Mouse (Mus musculus) embryonic facial prominence, embryonic 10.5 days (tissue): ENCODE data around the gene Pitpnc1. TPM values are rescaled to one million over a fixed set of nuclear protein-coding genes. Genes with fewer than 3 reads are reported as not detected.

Source experiments
- DNase-seq: peaks from one replicate; pipeline ENCODE4 v3.0.0-alpha.2; 2017; ENCODE audit warnings: low spot score
- H3K27ac ChIP-seq: fragments of 300-500 bp; sonication (generic); replicated peaks from 2 replicates; pipeline ENCODE4 v1.5.1; 2016; ENCODE audit warnings: mild to moderate bottlenecking
- H3K27me3 ChIP-seq: fragments of 300-500 bp; sonication (generic); replicated peaks from 2 replicates; pipeline ENCODE4 v1.6.1; 2016; ENCODE audit warnings: low read depth, mild to moderate bottlenecking; ENCODE audit not compliant: poor library complexity, severe bottlenecking
- H3K36me3 ChIP-seq: fragments of 300-500 bp; sonication (generic); replicated peaks from 2 replicates; pipeline ENCODE4 v1.6.1; 2016; ENCODE audit warnings: mild to moderate bottlenecking, moderate library complexity
- H3K4me1 ChIP-seq: fragments of 300-500 bp; sonication (generic); 2 replicates; pipeline ENCODE4 v1.6.1; 2016
- H3K4me3 ChIP-seq: fragments of 300-500 bp; sonication (generic); 2 replicates; pipeline ENCODE4 v1.5.1; 2016; ENCODE audit warnings: mild to moderate bottlenecking, moderate library complexity
- H3K9me3 ChIP-seq: fragments of 300-500 bp; sonication (generic); 2 replicates; pipeline ENCODE4 v1.6.1; 2016; ENCODE audit warnings: mild to moderate bottlenecking
- WGBS: fragments of 180-500 bp; shearing (Covaris S2); methylation state at CpG from one replicate; pipeline ENCODE4 v1.1.7; 2016; 5-methylcytosine and 5-hydroxymethylcytosine counted together
- polyA plus RNA-seq: library from polyadenylated mRNA; unstranded; fragments of >200 nt; fragmentation: Nextera tagmentation; extraction: Ambion mirVana; gene quantifications from 2 replicates; pipeline ENCODE4 v1.2.1, GENCODE M21; 2016

The Pitpnc1 gene
- polyA plus RNA-seq, 1 experiment from 2014 or later: 42.5 TPM

GRCm38 (mm10) chr11:107287215-107288185, 183.0 kb downstream of the Pitpnc1 start:
- H3K9me3 ChIP-seq: 0 out of 2 replicates have a peak, but pooled peaks cover 3% of the 10 kb centered on the region
- no peak overlapping the region for H3K4me3 ChIP-seq
- H3K4me1 ChIP-seq: 0 out of 2 replicates have a peak, but pooled peaks cover 5% of the 10 kb centered on the region
- DNase-seq: no peak
- H3K36me3 ChIP-seq: peaks cover 70% of the 10 kb centered on the region
- H3K27me3 ChIP-seq: no peaks in the 10 kb centered on the region
- no peak overlapping the region for H3K27ac ChIP-seq
- 92% methylated on average over 11 of the region's 11 CpGs for WGBS

DNA sequence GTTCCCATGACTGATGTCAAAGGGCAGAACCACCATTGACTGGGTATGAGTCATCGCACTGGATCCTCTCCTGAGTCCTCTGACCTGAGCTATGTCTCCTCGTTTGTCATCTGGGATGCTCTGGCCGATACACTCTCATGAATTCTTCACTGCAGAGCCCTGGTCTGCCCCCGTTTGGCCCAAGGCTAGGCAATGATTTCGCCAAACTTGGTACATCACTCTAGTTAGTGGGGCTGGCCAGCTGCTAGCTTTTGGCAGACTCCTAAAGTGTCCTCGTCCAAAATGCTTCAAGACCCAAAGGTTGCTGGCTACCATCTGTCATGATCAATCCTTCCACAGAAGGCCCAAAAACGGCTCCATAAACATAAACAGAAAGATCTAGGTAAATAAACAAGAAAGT, 184.8 kb downstream of the Pitpnc1 start:
- no peaks in the 10 kb centered on the region for H3K27me3 ChIP-seq
- peaks cover 13% of the 10 kb centered on the region for H3K4me1 ChIP-seq
- peaks cover 56% of the 10 kb centered on the region for H3K36me3 ChIP-seq
- WGBS: 80% methylated on average over 7 of the region's 7 CpGs
- H3K4me3 ChIP-seq: no peak overlapping the region
- H3K9me3 ChIP-seq: 0 out of 2 replicates have a peak, but pooled peaks cover 3% of the 10 kb centered on the region
- DNase-seq: no peak
- no peak overlapping the region for H3K27ac ChIP-seq

DNA sequence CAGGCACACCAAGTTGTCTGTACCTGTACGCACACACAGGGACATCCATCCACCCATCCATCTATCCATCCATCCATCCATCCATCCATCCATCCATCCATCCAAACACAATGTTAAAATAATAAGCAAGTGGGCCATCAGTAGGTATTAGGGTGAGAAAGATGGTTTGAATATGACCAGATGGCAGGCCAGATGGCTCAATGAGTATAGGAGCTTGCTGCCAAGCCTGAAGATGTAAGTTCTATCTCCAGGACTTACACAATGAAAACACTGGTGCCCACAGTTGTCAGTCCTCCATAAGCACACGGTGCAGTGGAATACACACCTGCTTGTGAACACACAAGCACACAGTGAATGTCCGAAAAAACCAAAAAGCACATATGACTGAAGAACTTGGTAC, 186.9 kb downstream of the Pitpnc1 start:
- H3K36me3 ChIP-seq: peaks cover 38% of the 10 kb centered on the region
- H3K4me1 ChIP-seq: peaks cover 34% of the 10 kb centered on the region
- no peak overlapping the region for H3K27ac ChIP-seq
- DNase-seq: no peak
- no peaks in the 10 kb centered on the region for H3K9me3 ChIP-seq
- no peak overlapping the region for H3K4me3 ChIP-seq
- no peaks in the 10 kb centered on the region for H3K27me3 ChIP-seq
- WGBS: 95% methylated on average over 3 of the region's 3 CpGs

GRCm38 (mm10) chr11:107282481-107282880, 188.0 kb downstream of the Pitpnc1 start:
- WGBS: 92% methylated on average over 7 of the region's 7 CpGs
- H3K27ac ChIP-seq: no peak overlapping the region
- peaks cover 29% of the 10 kb centered on the region for H3K36me3 ChIP-seq

DNA sequence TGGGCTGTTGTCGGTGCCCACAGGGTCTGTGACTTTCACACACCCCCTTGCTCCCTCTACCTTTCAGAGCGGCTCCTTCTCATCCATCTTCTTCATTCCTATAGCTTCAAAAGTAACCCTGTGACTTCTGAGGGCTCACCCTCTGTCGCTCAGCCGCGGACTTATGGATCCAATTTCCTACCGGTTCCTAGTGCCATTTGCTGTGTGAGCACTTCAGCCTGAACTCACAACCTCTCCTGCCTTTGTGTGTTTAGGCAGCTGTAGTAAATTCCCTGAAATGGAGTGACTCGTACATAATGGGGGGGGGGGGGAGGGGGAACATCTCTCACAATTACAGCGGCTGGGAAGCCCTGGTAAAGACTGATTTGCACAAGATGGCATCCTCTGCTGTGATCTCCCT, 191.2 kb downstream of the Pitpnc1 start:
- peaks cover 66% of the 10 kb centered on the region for H3K4me1 ChIP-seq
- H3K27me3 ChIP-seq: no peaks in the 10 kb centered on the region
- peak overlapping the region; percentile 71 for H3K27ac ChIP-seq
- peak; percentile 65 for DNase-seq
- H3K4me3 ChIP-seq: no peak overlapping the region
- WGBS: 11% methylated on average over 8 of the region's 8 CpGs
- H3K36me3 ChIP-seq: peaks cover 5% of the 10 kb centered on the region; the same call in 1 of the 2 replicates
- no peaks in the 10 kb centered on the region for H3K9me3 ChIP-seq

More at GRCm38 (mm10) chr11:107282481-107282880, 188.0 kb downstream of the Pitpnc1 start:
- Histone ChIP-seq H3K4me1 (peaks cover 42% of the 10 kb centered on the region), H3K27me3 (no peaks in the 10 kb centered on the region), H3K4me3 (no peak overlapping the region), H3K9me3 (no peaks in the 10 kb centered on the region)
- no peak for DNase-seq

- H3K27ac ChIP-seq: peak overlapping the region; percentile 32; the same call in 1 of the 2 replicates
These were observed 193.6 kb downstream of the Pitpnc1 start for GRCm38 (mm10) chr11:107276898-107277297.

GRCm38 (mm10) chr11:107276337-107276736, 194.2 kb downstream of the Pitpnc1 start:
- 70% methylated on average over 3 of the region's 3 CpGs for WGBS
- no peak overlapping the region for H3K27ac ChIP-seq
- no peaks in the 10 kb centered on the region; the same call in 1 of the 2 replicates for H3K36me3 ChIP-seq
- peaks cover 64% of the 10 kb centered on the region for H3K4me1 ChIP-seq
- H3K27me3 ChIP-seq: no peaks in the 10 kb centered on the region
- no peak for DNase-seq
- no peak overlapping the region for H3K4me3 ChIP-seq
- H3K9me3 ChIP-seq: no peaks in the 10 kb centered on the region

More at GRCm38 (mm10) chr11:107276898-107277297, 193.6 kb downstream of the Pitpnc1 start:
- peak; percentile 32 for DNase-seq
- H3K4me3 ChIP-seq: no peak overlapping the region
- H3K27me3 ChIP-seq: no peaks in the 10 kb centered on the region
- H3K4me1 ChIP-seq: peaks cover 66% of the 10 kb centered on the region
- WGBS: 60% methylated on average over 7 of the region's 7 CpGs
- H3K36me3 ChIP-seq: no peaks in the 10 kb centered on the region; the same call in 1 of the 2 replicates
- no peaks in the 10 kb centered on the region for H3K9me3 ChIP-seq

DNA sequence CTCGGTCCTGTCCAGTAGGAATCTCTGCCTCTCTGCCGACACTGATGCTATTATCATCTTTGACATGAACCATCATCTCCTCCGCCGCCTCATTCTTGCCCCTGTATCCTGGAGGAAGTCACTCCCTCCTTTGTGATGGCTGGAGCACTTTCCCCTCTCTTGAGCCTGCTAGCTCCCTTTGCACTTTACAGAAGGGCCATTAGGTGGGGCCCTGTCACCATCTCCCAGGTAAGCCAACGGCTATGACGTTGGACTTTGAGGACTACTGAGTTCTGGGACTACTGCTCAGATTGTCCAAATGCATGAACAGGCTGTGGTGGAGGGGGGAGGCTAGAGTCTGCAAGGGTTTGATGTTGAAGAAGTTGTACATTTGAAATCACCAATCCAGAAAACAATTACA, 194.6 kb downstream of the Pitpnc1 start:
- peak; percentile 47 for DNase-seq
- Histone ChIP-seq H3K4me3 (no peak overlapping the region), H3K27ac (no peak overlapping the region), H3K36me3 (peaks cover 3% of the 10 kb centered on the region; the same call in 1 of the 2 replicates), H3K4me1 (peaks cover 60% of the 10 kb centered on the region), H3K27me3 (no peaks in the 10 kb centered on the region), H3K9me3 (no peaks in the 10 kb centered on the region)
- 38% methylated on average over 6 of the region's 6 CpGs for WGBS

DNA sequence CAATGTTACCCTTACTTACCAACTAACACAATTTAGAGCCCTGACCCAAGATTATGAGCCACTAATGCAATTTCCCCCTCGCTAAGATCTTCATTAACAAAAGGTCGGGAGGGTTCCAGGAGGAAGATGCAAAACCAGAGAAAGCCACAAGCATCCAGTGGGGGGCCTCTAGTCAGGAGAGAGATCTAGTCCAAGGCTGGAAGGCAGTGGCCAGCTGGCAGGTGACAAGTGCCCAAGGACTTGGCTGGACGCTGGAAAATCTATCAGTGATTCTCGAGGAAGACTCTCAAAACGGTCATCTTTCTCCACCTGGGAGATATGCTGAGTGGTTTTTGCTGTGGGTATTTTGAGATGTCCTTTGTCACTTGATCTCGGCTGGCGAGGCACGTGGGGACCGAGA, 196.3 kb downstream of the Pitpnc1 start:
- H3K27ac ChIP-seq: no peak overlapping the region
- H3K9me3 ChIP-seq: no peaks in the 10 kb centered on the region
- no peak overlapping the region for H3K4me3 ChIP-seq
- H3K36me3 ChIP-seq: peaks cover 7% of the 10 kb centered on the region
- DNase-seq: no peak
- WGBS: 79% methylated on average over 9 of the region's 9 CpGs
- H3K4me1 ChIP-seq: peaks cover 43% of the 10 kb centered on the region
- no peaks in the 10 kb centered on the region for H3K27me3 ChIP-seq

DNA sequence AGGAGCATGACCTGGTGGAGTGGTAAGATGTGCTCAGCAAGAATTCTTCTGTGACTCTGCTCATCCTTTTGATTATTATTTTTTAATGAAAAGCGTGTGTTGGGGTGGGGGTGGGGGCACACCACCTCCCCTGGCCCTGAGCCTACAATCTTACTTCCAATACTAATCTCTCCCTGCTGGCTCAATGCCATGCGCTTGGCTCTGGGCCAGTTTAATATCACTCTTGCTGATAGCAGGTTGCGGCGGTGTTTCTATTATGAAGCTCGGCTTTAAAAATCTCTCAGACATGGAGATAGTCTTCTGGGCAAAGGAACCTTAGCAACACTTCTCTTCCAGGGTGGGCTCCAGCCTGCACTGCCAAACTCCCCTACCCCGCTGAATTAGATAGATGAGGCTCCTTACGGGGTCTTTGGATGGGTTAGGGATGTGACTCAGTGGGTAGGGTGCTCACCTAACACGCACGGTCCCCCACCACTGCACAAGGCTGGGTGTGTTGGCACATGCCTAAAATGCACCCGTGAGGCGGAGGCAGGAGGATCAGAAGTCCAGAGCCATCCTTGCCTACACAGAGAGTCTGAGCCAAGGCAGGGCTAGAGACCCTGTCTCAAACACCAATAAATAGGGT, 198.0 kb downstream of the Pitpnc1 start:
- Histone ChIP-seq H3K4me3 (no peak overlapping the region), H3K36me3 (peaks cover 24% of the 10 kb centered on the region), H3K27ac (no peak overlapping the region), H3K27me3 (no peaks in the 10 kb centered on the region), H3K9me3 (peaks cover 9% of the 10 kb centered on the region), H3K4me1 (peaks cover 29% of the 10 kb centered on the region)
- WGBS: 96% methylated on average over 11 of the region's 11 CpGs
- no peak for DNase-seq

- no peak overlapping the region for H3K4me3 ChIP-seq
- no peaks in the 10 kb centered on the region for H3K27me3 ChIP-seq
- no peak overlapping the region for H3K27ac ChIP-seq
- DNase-seq: no peak
- 90% methylated on average over 9 of the region's 9 CpGs for WGBS
- peaks cover 10% of the 10 kb centered on the region for H3K9me3 ChIP-seq
- peaks cover 24% of the 10 kb centered on the region for H3K36me3 ChIP-seq
- H3K4me1 ChIP-seq: peaks cover 11% of the 10 kb centered on the region
These were observed 199.9 kb downstream of the Pitpnc1 start for GRCm38 (mm10) chr11:107270564-107270963.

DNA sequence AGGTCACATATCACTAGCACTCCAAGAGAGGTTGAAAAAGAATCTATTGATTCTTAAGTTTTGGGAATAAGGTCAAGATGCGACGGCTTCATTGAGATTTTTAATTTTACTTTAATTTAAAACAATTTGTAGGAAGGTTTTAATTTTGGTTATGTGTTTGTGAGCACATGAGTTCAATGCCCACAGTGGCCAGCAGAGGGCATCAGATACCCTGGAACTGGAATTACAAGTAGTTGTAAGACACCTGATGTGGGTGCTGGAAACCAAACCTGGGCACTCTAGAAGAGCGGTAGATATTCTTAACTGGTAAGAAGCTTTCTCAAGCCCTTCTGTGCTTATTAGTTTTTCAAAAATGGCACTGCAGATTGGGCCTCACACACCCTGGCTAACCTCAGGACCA, 203.0 kb downstream of the Pitpnc1 start:
- WGBS: 98% methylated on average over 3 of the region's 3 CpGs

More for the DNA sequence above, 203.0 kb downstream of the Pitpnc1 start:
- no peak for DNase-seq
- Histone ChIP-seq H3K36me3 (peaks cover 27% of the 10 kb centered on the region), H3K9me3 (peaks cover 10% of the 10 kb centered on the region), H3K27ac (no peak overlapping the region), H3K4me3 (no peak overlapping the region), H3K4me1 (peaks cover 20% of the 10 kb centered on the region), H3K27me3 (no peaks in the 10 kb centered on the region)
